Mouse (Mus musculus) retina, embryonic 14.5 days (tissue): ENCODE data around the gene Tmprss9.

Source experiments
- DNase-seq: peaks from one replicate; pipeline ENCODE4 v3.0.0-alpha.2; 2015; ENCODE audit warnings: low spot score

The Tmprss9 gene

GRCm38 (mm10) chr10:80938831-80939550, 67.3 kb downstream of the Tmprss9 start:
- no peak for DNase-seq

- peak; percentile 80 for DNase-seq
Measured at GRCm38 (mm10) chr10:80939671-80940070, 68.0 kb downstream of the Tmprss9 start.

GRCm38 (mm10) chr10:80940320-80940987, 68.8 kb downstream of the Tmprss9 start:
- no peak for DNase-seq

- DNase-seq, result no peak
Measured at GRCm38 (mm10) chr10:80940988-80941347, 69.3 kb downstream of the Tmprss9 start.

- no peak for DNase-seq
Measured at GRCm38 (mm10) chr10:80942919-80943318, 71.3 kb downstream of the Tmprss9 start.

- no peak for DNase-seq
Measured at GRCm38 (mm10) chr10:80943701-80944100, 72.1 kb downstream of the Tmprss9 start.

GRCm38 (mm10) chr10:80944231-80944630, 72.6 kb downstream of the Tmprss9 start:
- DNase-seq, result no peak

- no peak for DNase-seq
Measured at GRCm38 (mm10) chr10:80946684-80947437, 75.2 kb downstream of the Tmprss9 start.

GRCm38 (mm10) chr10:80947802-80948201, 76.2 kb downstream of the Tmprss9 start:
- DNase-seq, result no peak

- peak; percentile 60 for DNase-seq
Measured at GRCm38 (mm10) chr10:80948570-80948969, 76.9 kb downstream of the Tmprss9 start.

GRCm38 (mm10) chr10:80949081-80949480, 77.4 kb downstream of the Tmprss9 start:
- DNase-seq, result no peak
